Mouse (Mus musculus) adrenal gland, postnatal 14 days (tissue): ENCODE measurements at regions not wholly inside any gene's neighbourhood (a gene's known extent, or its start where the extent isn't known, plus 50 kb on each side); places are given as distances from the start of the nearest gene placed in this dataset.

Experiments
- DNase-seq: peaks from one replicate; pipeline ENCODE4 v3.0.0; 2021; ENCODE audit warnings: mixed read lengths

DNA sequence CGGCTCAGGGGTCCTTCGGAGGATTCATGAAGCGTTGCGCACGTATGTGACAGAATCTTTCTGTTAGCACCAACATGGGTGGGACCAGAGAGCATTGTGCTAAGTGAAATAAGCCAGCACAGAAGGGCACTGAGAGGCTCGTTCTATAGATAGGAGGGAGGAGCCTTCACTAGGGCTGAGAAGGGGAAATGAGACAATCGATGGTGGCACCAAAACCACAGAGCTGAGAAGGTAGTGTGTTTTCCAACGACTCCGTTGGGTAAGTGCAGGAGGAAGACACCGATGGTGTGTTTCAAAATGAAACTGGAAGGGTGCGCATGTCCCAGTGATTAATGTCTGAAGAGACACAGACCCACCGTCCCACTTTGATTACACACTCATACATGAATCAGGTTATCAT lies 54.7 kb upstream of the Krtap11-1 start:
- no peak for DNase-seq

DNA sequence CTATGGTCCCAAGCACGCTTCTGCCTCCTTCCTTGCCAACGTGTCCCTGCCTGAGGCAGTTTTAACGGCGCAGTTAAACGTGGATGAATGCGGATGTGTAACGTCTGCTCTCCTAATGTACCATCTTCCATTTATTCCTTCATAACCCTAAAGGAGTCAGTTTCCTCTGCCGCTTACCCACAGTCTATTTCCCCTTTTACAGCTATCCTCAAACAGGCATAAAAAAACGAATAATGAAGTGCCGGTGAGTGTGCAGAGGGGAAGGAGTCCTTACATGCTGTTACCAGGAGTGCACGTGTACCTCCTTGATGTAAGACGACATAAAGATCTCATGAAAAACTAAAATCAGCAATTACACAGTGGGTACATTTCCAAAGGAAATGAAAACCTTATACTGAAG lies 54.3 kb upstream of the Krtap11-1 start:
- no peak for DNase-seq
